Mouse (Mus musculus): ENCODE results near the gene Ccdc14. TPM values are rescaled to one million over a fixed set of nuclear protein-coding genes. Genes with fewer than 3 reads are reported as not detected.
"Not testable (repeated sequence)": the region's sequence is repeated elsewhere in the genome, so short reads cannot be mapped to it uniquely, and the experiment has no call there.

Ccdc14 gene
- polyA plus RNA-seq, 1 experiment from 2014 or later, result 4.4 TPM

DNA sequence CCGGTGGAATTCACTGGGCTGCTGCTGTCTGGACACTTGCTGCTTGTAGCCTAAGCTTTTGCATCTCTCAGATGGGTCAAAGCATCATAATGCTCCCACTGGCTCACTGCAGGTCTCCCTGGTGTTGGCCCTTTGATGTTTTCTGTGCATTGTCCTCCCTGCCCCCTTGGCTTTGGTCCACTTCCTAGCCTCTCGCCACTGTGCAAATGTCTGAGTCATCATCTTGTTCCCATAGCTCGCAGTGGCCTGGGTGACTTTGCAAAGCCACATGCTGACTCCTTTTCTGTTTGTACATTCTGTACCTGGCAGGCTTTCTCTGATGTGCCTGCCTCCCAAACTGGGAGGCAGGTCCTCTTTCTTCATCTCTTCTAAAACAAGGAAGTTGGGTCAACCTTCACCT, 17.6 kb upstream of the Ccdc14 start:
- WGBS (ENCODE audit: insufficient replicate concordance), result 46% methylated on average over 3 of the region's 3 CpGs
- Histone ChIP-seq H3K9me3 (replicated peaks) (no peaks in the 10 kb centered on the region), H3K27me3 (replicated peaks) (peaks cover 25% of the 10 kb centered on the region), H3K4me1 (no peaks in the 10 kb centered on the region), H3K4me2 (no peak overlapping the region), H3K9ac (no peak overlapping the region), H3K36me3 (no peaks in the 10 kb centered on the region), H3K27ac (no peak overlapping the region), H3K4me3 (no peak overlapping the region)
- no peak for ATAC-seq

DNA sequence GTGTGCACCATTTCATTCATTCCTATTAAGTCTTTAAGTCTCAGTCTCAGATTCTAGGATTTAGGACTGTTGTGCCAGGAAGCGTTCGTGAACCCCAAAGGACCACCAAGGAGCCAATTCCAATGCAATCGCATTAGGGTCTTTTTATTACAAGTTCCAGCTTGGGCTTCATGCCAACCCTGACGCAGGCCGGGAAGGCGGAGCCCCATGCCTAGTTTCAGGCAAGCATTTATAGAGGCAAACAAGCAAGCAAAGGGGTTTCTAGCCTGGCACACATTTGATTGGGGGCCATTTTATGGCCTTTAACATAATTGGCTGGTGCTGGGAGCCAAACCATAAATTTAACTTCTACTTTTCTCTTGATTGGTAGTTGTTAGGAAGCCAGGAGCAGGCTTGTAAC, 16.1 kb upstream of the Ccdc14 start:
- H3K4me3 ChIP-seq, result no peak overlapping the region
- WGBS (ENCODE audit: insufficient replicate concordance), result 82% methylated on average over 6 of the region's 6 CpGs
- no peak for ATAC-seq

DNA sequence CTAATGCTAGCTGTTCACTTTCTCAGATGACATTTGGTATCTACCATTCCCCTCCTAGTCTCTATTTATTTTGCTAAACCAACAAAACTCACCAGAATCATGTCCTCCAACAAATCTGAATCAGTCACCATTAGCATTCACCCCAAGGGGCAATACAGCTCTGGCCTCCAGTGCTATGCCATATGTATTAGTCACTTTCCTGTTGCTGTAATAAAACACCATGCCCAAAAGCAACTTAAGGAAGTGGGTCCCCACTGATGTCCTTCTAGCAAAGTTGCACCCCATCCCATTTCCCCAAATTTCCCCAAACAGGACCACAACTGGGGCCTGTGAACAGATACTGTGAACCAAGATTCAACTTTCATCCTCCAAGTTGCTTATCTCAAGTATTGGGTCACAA, 8.6 kb upstream of the Ccdc14 start:
- H3K4me1 ChIP-seq, result no peaks in the 10 kb centered on the region
- H3K9ac ChIP-seq, result no peak overlapping the region
- ATAC-seq, result no peak
- H3K4me3 ChIP-seq, result no peak overlapping the region
- peaks cover 12% of the 10 kb centered on the region; the same call in 1 of the 2 replicates for H3K27me3 ChIP-seq (replicated peaks)
- no peaks in the 10 kb centered on the region for H3K9me3 ChIP-seq (replicated peaks)
- no peak overlapping the region for H3K4me2 ChIP-seq
- H3K36me3 ChIP-seq, result no peaks in the 10 kb centered on the region
- H3K27ac ChIP-seq, result no peak overlapping the region

More for the DNA sequence above, 16.1 kb upstream of the Ccdc14 start:
- peaks cover 12% of the 10 kb centered on the region; the same call in 1 of the 2 replicates for H3K27me3 ChIP-seq (replicated peaks)
- no peak overlapping the region for H3K9ac ChIP-seq
- no peaks in the 10 kb centered on the region for H3K9me3 ChIP-seq (replicated peaks)
- H3K4me2 ChIP-seq, result no peak overlapping the region
- no peak overlapping the region for H3K27ac ChIP-seq
- H3K36me3 ChIP-seq, result no peaks in the 10 kb centered on the region
- no peaks in the 10 kb centered on the region for H3K4me1 ChIP-seq

DNA sequence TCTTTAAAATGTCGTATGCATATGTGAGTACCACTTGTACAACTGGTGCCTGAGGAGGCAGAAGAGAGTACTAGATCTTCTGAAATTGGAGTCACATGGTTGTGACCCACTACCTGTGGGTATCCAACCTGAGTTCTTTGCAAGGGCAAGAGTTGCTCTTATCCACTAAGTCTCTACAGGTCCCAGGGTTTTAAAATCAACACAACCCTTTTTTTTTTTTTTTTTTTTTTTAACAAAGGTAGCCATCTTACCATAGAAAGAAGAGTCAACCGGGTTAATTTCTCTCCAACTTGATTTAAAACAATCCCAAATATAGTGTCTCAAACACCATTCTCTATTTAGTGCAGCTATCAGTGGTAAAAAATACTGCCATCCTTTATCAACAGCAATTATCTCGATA, 537 bp upstream of the Ccdc14 start:
- no peaks in the 10 kb centered on the region for H3K36me3 ChIP-seq
- no peak for ATAC-seq
- H3K4me1 ChIP-seq, result peaks cover 20% of the 10 kb centered on the region
- peaks cover 9% of the 10 kb centered on the region; the same call in 1 of the 2 replicates for H3K27me3 ChIP-seq (replicated peaks)
- H3K9me3 ChIP-seq (replicated peaks), result no peaks in the 10 kb centered on the region
- H3K27ac ChIP-seq, result no peak overlapping the region
- H3K4me3 ChIP-seq, result peak overlapping the region; percentile 70; the same call in 1 of the 2 replicates
- peak overlapping the region; percentile 82 for H3K4me2 ChIP-seq
- WGBS (ENCODE audit: insufficient replicate concordance), result 62% methylated on average over 3 of the region's 3 CpGs
- H3K9ac ChIP-seq, result no peak overlapping the region

DNA sequence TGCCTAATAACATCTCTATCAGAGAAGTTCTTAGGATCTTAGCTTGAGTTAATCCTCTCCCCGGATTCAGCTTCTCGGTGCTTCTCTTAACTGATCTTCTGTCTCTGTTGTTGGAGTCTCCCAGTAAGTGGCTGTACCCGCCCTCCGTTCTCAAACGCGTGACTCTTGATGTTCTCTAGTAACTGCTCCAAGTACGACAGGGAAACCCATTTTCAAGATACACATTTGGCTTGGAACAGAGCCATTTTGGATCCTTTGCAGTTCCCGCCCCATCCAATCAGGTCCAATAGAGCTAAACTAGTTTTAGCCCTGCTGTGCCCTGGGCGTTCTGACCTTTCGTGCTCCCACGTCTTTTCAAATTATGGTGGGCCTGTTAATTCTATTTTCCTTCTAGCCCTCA, 740 bp downstream of the Ccdc14 start:
- peak overlapping the region; percentile 75 for H3K9ac ChIP-seq
- peak overlapping the region; percentile 70 for H3K4me3 ChIP-seq
- peaks cover 24% of the 10 kb centered on the region for H3K4me1 ChIP-seq
- H3K4me2 ChIP-seq, result peak overlapping the region; percentile 82
- H3K27me3 ChIP-seq (replicated peaks), result peaks cover 8% of the 10 kb centered on the region; the same call in 1 of the 2 replicates
- ATAC-seq, result no peak; the same call in 1 of the 2 replicates
- no peaks in the 10 kb centered on the region for H3K9me3 ChIP-seq (replicated peaks)
- 9% methylated on average over 11 of the region's 11 CpGs for WGBS (ENCODE audit: insufficient replicate concordance)
- H3K36me3 ChIP-seq, result peaks cover 10% of the 10 kb centered on the region
- peak overlapping the region; percentile 83 for H3K27ac ChIP-seq

DNA sequence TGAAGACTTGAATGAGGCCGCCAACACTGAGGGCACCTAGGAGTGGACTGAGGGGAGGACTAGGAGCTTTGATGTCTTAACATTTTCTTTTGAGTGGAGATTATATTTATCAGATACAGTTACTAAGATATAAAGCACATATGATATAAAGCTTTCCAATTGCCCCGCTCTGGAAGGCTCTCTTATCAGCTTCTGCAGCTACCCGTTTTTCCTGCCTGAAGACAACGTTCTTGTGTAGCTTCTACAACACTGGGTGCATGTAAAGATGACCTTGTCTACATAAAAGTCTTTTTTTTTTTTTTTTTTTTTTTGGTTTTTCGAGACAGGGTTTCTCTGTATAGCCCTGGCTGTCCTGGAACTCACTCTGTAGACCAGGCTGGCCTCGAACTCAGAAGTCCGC, 4.1 kb downstream of the Ccdc14 start:
- Histone ChIP-seq H3K9ac (no peak overlapping the region), H3K4me2 (no peak overlapping the region), H3K4me1 (peaks cover 24% of the 10 kb centered on the region), H3K9me3 (replicated peaks) (no peaks in the 10 kb centered on the region), H3K27me3 (replicated peaks) (no peaks in the 10 kb centered on the region), H3K4me3 (no peak overlapping the region), H3K27ac (no peak overlapping the region), H3K36me3 (peaks cover 37% of the 10 kb centered on the region)
- no peak for ATAC-seq
- 49% methylated on average over 6 of the region's 7 CpGs for WGBS (ENCODE audit: insufficient replicate concordance)

DNA sequence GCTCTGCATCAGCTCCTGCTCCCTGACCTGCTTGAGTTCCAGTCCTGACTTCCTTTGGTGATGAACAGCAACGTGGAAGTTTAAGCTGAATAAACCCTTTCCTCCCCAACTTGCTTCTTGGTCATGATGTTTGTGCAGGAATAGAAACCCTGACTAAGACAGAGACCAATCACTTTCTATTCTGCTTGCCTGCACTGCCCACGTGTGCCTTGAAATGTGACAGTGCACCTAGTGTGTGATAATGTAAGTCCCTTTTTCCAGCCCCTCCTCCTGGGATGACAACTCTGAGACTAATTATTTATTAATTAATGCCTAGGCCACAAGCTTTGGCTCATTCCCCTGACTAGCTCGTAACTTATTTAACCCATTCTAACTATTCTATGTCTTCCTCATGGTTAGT, 8.3 kb downstream of the Ccdc14 start:
- H3K27ac ChIP-seq; H3K4me3 ChIP-seq; H3K9me3 ChIP-seq (replicated peaks); H3K27me3 ChIP-seq (replicated peaks); H3K9ac ChIP-seq; H3K4me2 ChIP-seq; H3K4me1 ChIP-seq; ATAC-seq: not testable (repeated sequence)
- peaks cover 45% of the 10 kb centered on the region for H3K36me3 ChIP-seq
- WGBS (ENCODE audit: insufficient replicate concordance), result 66% methylated on average over 3 of the region's 3 CpGs

DNA sequence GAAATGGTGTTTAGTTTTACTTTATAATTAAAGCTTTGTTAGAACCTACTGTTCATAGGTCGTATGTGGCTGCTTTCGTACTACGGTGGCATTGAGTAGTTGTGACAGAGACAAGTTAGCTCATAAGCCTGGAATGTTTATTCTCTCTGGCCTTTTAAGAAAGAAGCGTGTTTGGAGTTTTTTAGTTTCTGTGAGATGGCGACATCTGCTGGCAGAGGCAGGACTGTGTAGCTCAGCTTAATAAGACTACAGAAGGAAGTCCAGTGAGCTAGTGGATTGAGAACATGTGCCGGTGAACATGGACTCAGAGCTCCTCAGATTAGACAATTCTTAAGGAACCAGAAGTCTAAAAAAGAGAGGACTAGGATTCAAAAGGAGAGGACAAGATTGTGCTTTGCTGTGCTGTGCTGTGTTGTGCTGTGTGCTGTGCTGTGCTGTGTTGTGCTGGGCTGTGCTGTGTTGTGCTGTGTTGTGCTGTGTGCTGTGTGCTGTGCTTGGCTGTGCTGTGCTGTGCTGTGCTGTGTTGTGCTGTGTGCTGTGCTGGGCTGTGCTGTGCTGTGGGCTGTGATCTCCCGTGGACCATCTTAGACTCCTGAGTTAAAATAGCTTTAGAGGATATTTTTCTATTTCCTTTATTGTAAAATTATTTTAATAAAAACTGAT, 9.9 kb downstream of the Ccdc14 start:
- H3K27me3 ChIP-seq (replicated peaks), result no peaks in the 10 kb centered on the region
- no peaks in the 10 kb centered on the region for H3K4me1 ChIP-seq
- H3K4me2 ChIP-seq, result no peak overlapping the region
- H3K4me3 ChIP-seq, result no peak overlapping the region
- peak; percentile 46; the same call in 1 of the 2 replicates for ATAC-seq
- H3K9me3 ChIP-seq (replicated peaks), result no peaks in the 10 kb centered on the region
- no peak overlapping the region for H3K27ac ChIP-seq
- H3K9ac ChIP-seq, result no peak overlapping the region
- 27% methylated on average over 7 of the region's 7 CpGs for WGBS (ENCODE audit: insufficient replicate concordance)
- peaks cover 52% of the 10 kb centered on the region for H3K36me3 ChIP-seq

DNA sequence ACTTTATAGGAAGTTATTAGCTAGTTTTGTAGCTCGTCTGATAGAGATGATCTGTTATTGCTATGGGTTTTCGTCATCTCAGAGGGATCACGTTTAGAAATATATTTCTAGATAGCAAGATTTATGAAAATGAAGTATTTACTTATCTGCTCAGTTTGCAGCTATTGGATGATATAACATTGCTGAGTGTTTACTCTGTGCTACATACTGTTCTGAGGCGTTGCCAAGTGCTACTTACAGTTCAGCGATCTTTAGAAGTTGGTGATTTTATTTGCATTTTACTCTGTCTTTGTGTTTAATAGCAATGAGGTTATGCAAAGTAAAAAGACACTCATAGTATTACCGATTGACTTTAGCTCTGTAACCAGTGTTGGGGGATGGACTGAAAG, 10.4 kb downstream of the Ccdc14 start:
- H3K9me3 ChIP-seq (replicated peaks), result no peaks in the 10 kb centered on the region
- H3K27ac ChIP-seq, result no peak overlapping the region
- H3K4me2 ChIP-seq, result no peak overlapping the region
- H3K36me3 ChIP-seq, result peaks cover 55% of the 10 kb centered on the region
- no peaks in the 10 kb centered on the region for H3K4me1 ChIP-seq
- H3K27me3 ChIP-seq (replicated peaks), result no peaks in the 10 kb centered on the region
- no peak overlapping the region for H3K9ac ChIP-seq
- 77% methylated on average over 6 of the region's 6 CpGs for WGBS (ENCODE audit: insufficient replicate concordance)
- H3K4me3 ChIP-seq, result no peak overlapping the region
- ATAC-seq, result no peak

DNA sequence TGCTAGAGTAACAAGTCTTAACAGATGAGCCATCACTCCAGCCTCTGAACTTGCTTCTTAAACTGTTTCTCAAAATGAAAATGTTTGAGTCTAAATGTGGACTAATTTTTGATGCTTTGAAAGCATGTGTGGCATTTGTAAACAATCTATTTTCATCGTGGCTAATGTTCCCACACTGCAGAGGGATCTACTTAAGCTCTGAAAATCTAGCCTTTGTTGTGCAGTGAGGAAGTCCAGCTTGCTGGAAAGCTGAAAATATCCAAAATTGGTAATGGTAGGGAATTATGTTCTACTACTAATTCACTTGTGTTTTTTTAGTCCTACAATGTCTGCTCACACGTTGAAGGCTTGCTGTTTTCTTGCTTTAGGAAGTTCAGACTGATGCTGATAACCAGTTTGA, 15.6 kb downstream of the Ccdc14 start:
- WGBS (ENCODE audit: insufficient replicate concordance), result 70% methylated on average over 2 of the region's 2 CpGs

DNA sequence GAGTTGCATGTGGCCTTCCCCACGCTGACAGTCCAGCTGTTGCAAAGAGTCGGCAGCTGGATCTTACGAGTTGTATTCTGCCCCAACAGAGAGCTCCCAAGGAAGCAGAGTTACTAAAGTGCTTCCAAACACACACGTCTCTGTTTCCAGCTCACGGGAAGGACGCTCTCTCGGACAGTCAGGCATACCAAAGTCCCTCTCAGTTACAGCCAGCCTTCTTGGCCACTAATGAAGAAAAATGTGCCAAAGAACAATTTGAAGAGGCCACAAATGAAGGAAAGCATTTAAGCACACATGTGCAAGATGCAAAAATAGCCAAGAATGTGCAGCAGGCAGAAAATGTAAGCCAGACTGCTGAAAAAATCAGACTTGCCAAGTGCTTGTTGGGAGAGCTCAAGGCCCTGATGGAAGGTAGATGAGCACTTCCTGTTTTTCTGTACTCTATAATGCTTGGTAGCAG, 16.1 kb downstream of the Ccdc14 start:
- Histone ChIP-seq H3K4me1 (no peaks in the 10 kb centered on the region), H3K4me3 (no peak overlapping the region), H3K36me3 (peaks cover 56% of the 10 kb centered on the region), H3K4me2 (no peak overlapping the region), H3K27me3 (replicated peaks) (no peaks in the 10 kb centered on the region), H3K9ac (no peak overlapping the region), H3K27ac (no peak overlapping the region), H3K9me3 (replicated peaks) (no peaks in the 10 kb centered on the region)
- WGBS (ENCODE audit: insufficient replicate concordance), result 84% methylated on average over 7 of the region's 7 CpGs
- ATAC-seq, result no peak

More for the DNA sequence above, 15.6 kb downstream of the Ccdc14 start:
- no peaks in the 10 kb centered on the region for H3K9me3 ChIP-seq (replicated peaks)
- no peaks in the 10 kb centered on the region for H3K4me1 ChIP-seq
- no peak overlapping the region for H3K4me3 ChIP-seq
- H3K4me2 ChIP-seq, result no peak overlapping the region
- H3K9ac ChIP-seq, result no peak overlapping the region
- ATAC-seq, result no peak
- H3K27me3 ChIP-seq (replicated peaks), result no peaks in the 10 kb centered on the region
- H3K27ac ChIP-seq, result no peak overlapping the region
- H3K36me3 ChIP-seq, result peaks cover 58% of the 10 kb centered on the region

DNA sequence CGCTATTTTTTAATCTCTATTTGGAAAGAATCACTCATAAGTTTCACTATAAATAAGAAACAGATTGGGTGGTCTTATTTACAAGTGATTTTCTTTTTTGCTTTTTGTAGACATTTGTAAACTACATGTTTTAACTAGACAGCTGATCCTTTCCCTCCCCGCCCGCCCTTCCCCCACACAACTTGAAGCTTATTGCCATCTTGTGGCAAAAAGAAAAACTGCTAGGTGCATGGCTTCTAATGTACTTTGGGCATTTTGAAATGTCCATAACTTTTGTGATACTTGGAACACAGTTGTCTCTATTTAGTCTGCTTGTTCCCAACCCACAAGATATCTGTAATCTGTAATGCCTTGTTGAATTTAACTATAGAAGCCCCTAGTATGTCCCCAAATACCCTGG, 21.1 kb downstream of the Ccdc14 start:
- Histone ChIP-seq H3K9me3 (replicated peaks) (no peaks in the 10 kb centered on the region), H3K4me3 (no peak overlapping the region), H3K27ac (no peak overlapping the region), H3K4me2 (no peak overlapping the region), H3K27me3 (replicated peaks) (no peaks in the 10 kb centered on the region), H3K4me1 (no peaks in the 10 kb centered on the region), H3K36me3 (peaks cover 47% of the 10 kb centered on the region), H3K9ac (no peak overlapping the region)
- no peak for ATAC-seq
- 84% methylated on average over 3 of the region's 3 CpGs for WGBS (ENCODE audit: insufficient replicate concordance)

DNA sequence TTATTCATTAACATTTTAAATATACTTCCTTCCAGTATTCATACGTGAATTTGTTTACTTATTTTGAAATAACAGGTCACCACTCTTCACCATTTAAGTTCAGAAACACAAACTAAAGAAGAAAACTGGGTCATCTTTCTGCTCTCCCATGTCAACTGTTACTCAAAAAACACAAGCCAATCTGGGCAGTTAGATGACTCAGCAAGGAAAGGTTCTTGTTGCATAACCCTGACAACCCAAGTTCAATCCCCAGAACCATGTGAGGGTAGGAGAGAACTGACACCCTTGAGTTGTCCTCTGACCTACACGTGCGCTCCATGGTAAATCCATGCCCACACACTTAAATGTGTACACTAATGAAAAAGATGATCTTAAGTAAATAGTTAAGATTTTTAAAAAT, 34.7 kb downstream of the Ccdc14 start:
- ATAC-seq, result no peak
- H3K4me1 ChIP-seq, result peaks cover 6% of the 10 kb centered on the region; the same call in 1 of the 2 replicates
- H3K9me3 ChIP-seq (replicated peaks), result no peaks in the 10 kb centered on the region
- no peaks in the 10 kb centered on the region for H3K27me3 ChIP-seq (replicated peaks)
- H3K27ac ChIP-seq, result no peak overlapping the region
- H3K36me3 ChIP-seq, result peaks cover 30% of the 10 kb centered on the region
- no peak overlapping the region for H3K4me2 ChIP-seq
- H3K4me3 ChIP-seq, result no peak overlapping the region
- no peak overlapping the region for H3K9ac ChIP-seq
- WGBS (ENCODE audit: insufficient replicate concordance), result 76% methylated on average over 3 of the region's 3 CpGs

Measured in liver, embryonic 12.5 days (tissue).